Mouse (Mus musculus): ENCODE data around the gene Tmem268.

Tmem268 gene

DNA sequence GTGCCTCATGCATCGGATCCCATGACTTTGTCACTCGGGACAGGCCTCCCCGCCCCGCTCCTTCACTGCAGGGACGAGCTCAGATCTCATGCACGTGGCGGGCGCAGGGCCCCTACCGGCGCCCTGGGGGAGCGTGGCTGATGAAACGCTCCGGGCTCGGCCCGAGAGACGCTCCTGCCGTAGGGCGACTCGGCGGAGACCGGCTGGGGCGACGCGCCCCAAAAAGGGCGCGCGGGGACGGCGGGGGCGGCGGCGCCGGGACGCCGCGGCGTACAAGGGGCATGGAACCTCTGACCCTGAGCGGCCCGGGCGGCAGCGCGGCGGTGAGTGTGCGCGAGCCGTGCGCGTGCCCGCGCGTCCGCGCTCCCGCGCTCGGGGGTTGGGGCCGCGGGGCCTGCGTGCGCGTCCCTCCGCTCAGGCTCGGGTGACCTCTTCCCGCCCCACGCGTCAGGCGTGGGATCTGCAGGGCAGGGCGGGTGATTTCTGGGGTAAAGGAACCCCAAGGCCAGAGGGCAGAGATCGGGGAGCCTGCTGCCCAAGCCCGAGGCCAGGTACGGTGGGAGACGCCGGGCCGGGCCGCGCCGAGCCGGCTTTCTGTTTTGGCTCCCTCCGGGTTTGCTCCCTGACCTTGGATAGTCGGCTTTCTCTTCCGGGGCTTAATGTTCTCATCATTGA is at the start of gene Tmem268:
Tmem268 (plus strand) TSS at position 375 of the 675 bp plus-strand sequence.
- peak; percentile 60 for DNase-seq (ENCODE audit: low spot score)

DNA sequence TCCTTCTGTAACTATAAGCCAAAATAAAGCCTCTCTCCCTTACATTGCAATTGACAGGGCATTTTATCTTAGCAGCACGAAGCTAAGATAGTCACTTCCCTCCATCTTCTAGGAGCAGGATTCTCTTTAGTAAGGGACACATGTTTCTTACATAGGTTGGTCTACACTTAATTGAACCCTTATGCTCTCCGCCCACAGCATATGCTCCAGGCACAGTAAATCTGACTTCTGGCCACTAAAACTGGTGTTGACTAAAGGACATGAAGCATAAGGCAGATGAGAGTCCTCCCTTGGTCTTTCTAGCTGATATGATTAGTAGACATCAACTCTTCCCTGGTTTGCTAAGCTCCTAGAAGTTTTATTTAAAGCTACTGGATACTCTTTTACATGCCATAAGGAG is 45.7 kb upstream of the Tmem268 start:
- DNase-seq (ENCODE audit: low spot score) = no peak

DNA sequence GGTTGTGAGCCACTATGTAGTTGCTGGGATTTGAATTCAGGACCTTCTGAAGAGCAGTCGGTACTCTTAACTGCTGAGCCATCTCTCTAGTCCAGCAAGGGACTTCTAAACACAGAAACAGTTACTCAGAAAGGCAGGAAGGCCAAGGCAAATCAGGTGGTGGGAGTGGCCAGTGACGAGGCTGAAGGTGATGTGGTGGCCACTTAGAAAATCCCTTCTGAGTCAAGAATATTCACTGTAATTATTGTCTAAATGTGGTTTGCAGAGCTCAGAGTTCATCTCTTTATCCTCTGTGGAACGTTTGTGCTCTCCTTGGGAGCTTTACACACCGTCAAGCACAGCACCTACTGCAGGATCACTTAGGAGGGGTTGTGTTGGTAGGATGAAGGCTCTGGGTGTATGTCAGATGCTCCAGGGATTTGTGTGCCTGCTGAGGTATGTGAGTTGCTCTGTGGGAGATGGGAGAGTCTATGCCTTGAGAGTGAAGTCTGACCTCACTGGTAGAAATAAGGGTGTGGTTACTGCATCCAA is 44.1 kb upstream of the Tmem268 start:
- DNase-seq (ENCODE audit: low spot score) = no peak

DNA sequence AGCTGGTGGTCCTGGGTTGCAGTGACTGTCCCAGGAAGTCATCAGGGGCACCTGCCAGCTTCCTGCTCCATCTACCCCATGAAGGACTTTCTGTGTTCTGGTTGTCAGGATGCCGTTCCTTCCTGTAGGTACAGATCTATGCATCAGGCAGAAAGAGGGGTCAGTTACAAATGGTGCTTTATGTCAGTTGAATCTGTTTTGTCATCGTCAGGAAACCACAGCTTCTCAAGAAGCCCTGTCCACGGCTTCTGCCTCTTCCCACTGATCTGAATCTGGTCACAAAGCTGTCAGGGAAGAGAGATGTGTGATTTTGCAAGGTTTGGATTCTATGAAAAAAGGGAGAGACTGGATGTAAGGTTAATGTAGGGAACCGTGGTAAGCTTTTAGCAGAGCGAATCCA is 43.6 kb upstream of the Tmem268 start:
- no peak for DNase-seq (ENCODE audit: low spot score)

DNA sequence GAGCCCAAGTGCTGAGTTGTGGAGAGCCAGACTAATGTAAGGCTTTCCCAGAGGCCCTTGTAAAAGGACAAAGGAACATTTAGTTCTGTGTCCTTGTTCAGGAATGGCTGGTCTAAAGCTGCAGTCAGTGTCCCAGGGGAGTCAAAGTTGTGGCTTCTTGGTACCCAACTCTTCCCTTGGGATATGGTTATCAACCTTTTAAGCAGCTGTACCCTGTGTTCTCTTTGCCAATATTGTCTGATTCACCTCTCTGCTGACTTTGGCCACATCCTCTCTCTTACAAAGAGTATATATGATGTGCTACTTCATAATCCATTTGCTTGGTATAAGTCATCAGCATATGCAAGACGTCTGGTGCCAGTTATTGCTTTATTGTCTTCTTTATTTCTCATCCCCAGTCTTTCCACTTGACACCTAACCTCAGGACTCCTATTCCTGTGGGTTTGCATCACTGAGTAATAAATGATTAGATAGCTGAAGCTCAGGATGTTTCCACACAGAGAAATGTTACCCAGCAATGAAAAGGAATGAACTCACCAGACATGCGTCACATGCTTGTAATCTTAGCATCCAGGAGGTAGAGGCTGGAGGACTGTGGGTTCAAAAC is 36.7 kb upstream of the Tmem268 start:
- DNase-seq (ENCODE audit: low spot score) = no peak

DNA sequence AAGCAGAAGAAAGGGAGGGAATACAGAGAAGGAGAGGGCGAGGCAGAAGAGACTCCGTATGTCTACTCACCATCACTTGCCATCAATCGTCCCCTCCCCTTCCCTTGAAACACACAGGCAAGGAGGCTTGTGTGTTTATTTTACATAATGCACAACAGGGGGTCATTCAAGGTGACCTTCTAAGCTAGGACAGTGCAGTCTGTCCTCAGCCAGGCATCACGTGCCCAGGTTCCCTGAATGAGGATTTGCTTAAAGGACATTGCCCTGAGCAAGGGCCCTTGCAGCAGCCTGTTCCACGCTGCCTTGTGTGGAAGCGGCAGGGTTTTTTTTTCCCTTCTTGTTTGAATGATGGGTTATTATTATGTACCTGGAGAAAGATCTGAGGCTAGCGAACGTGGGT is 33.1 kb upstream of the Tmem268 start:
- DNase-seq (ENCODE audit: low spot score) = no peak

DNA sequence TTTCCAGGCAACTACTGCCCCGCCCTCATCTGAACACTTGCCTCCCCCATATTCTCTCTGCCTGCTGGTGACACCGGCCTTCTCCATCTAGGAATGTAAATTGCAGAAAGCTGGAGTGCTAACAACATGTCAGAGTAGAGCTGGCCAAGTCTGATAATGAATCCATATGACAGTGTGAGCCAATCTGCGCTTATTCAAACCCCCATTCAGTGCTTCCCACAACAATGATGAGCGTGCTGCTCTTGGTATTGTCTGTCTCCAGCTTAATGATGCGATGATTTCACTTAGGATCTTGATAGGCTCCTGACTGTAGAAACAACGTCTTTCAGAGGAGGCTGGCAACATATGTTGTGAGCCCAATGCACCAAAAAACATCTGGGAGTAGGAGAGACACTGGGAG is 29.6 kb upstream of the Tmem268 start:
- no peak for DNase-seq (ENCODE audit: low spot score)

DNA sequence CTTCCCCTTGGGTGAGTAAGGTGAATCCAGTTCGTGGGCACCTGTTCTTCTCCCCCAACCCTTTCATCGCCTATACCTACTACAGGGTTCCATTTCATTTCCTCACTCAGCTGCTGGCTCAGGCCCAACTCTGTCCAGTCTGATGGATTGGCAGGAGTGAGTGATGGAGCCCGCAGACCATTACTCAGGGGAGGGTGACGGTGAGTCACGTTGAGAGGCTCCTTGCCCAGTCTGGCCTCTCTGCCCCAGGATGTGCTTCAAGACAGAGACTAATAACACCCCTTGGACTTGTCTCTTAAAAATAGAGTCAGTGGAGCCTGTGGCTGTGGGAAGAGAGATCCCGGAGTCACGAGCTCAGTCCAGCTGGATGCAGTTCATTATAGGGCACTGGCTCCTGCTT is 28.2 kb upstream of the Tmem268 start:
- no peak for DNase-seq (ENCODE audit: low spot score)

DNA sequence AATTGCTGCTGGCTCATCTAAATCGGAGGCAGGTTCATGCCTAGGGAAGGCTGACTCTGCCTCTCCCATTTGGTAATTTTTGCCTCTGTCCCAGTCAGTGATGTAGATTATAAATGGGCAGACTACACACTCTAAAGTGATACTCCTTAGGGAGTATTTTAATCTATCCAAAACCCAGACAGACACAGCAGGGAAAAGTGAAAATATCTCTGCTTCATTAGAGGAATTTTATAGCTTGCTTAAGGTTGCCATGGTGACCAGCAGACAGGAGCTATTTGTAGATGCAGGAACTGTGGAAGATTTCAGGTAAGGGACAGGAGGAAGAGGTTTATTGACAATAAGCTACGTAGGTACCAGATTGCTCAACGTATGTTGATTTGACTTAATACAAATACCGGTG is 21.0 kb upstream of the Tmem268 start:
- no peak for DNase-seq (ENCODE audit: low spot score)

DNA sequence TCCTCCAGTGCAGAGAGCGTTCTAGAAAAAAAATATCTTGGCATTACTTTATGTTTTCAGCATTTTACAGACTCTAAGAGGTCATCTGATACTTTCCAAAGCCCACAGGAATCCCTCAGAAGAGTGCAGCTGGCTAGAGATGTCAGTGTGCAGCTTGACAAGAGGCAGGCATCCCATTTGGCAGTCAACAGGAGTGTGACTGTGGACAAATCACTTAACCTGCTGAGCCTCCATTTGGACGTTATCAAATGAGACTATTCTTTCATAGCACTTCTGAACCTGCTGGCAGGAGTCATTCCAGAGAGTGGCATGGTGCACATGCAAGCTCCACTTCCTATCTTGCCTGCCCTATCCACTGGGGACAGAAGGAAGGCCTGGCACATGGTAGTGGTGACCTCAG is 16.4 kb upstream of the Tmem268 start:
- no peak for DNase-seq (ENCODE audit: low spot score)

DNA sequence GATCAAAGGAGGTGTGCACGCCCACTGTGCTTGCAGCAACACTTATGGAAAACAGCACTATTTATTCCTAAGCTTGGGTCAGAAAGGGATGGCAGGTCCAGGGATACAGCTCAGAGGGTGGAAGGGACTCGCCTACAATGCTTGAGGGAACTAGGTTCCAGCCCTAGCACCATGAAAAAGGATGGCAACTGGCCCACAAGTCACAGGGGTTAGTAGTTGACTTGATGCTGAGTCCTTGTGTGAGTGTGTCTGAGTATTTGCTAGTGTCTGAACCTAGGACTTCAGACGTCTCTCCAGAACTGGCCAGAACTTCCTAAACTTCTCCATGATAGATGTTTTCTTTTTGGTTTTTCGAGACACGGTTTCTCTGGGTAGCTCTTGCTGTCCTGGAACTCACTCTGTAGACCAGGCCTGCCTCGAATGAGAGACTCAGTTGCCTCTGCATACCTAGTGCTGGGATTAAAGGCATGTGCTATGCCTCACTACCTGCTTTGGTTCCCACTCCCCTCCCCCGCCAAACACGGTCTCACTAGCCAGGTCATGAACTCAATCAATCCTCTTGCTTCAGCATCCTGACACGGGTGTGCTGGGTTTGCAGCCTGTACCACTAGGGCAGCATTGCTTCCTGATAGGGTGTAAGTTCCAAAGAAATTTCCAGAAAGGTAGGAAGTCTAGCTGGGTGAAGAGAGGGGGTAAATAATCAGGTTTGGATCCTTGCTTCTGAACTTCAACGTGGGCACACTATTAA is 14.7 kb upstream of the Tmem268 start:
- DNase-seq (ENCODE audit: low spot score) = peak; percentile 16

DNA sequence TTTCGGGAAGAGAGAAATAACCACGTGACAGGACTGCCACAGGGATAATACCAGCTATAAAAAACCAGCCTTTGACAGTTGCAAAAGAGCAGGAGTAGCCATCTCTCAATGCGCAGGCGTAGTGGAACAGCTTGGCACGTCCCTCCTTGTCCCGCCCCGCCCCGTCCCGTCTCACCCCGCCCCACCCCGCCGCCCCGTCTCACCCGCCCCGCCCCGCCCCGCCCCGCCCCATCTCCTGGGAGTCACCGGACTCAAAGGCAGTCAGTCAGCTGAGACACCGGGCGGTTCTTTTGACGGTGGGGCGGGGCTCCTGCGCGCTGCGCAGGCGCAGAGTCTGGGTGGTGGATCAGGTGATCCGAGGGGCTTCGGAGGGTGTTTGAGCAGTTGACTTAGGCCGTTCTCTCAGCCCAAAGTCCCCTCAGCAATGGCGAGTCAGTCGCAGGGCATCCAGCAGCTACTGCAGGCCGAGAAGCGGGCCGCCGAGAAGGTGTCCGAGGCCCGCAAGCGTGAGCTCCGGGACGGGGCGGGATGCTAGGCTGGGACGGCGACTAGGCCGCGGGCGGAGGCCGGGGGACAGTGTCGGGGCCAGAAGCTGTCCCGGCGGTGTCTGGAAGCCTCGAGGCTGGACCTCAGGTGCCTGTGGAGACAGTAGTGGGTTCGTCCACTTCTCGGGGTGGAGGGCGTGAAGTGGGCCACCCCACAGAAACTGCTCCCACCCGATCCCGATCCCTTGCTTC is 13.9 kb upstream of the Tmem268 start, which contains the start of gene Atp6v1g1:
Atp6v1g1 (plus strand) TSS at position 279 of the 737 bp plus-strand sequence.
- DNase-seq (ENCODE audit: low spot score) = peak; percentile 84

DNA sequence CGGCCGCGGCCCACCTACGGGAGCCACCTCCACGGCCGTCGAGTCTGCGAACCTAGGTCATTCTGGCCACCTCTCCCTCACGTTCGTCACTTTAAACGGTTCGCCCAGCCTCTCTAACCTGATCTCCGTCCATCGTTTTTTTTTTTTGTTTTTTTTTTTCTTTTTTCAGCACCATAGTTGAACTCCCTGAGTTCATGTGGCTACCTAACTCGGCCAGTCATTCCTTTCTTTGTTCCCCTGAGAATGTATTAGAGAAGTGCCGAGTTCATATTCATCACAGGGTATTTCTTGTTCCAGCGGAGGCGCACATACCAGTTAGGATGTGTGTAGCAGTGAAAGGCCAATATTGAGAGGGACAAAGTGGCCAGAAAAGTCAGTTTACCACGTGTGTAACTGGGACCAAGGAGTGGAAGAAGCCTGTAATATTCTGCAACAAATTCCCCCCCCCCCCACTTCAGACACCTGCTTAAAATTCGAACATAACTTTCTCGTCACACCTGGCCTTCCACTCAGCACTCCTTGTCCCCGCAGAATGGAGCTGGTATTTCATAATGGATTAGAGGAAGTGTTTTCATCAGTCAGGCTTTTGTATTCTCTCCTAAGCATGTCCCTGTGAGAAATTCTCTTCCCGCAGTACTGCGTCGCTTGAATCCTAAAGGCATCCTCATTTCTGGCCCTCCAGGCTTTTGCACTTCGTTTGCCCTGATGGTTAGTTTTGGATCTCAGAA is 13.2 kb upstream of the Tmem268 start:
- DNase-seq (ENCODE audit: low spot score) = no peak

DNA sequence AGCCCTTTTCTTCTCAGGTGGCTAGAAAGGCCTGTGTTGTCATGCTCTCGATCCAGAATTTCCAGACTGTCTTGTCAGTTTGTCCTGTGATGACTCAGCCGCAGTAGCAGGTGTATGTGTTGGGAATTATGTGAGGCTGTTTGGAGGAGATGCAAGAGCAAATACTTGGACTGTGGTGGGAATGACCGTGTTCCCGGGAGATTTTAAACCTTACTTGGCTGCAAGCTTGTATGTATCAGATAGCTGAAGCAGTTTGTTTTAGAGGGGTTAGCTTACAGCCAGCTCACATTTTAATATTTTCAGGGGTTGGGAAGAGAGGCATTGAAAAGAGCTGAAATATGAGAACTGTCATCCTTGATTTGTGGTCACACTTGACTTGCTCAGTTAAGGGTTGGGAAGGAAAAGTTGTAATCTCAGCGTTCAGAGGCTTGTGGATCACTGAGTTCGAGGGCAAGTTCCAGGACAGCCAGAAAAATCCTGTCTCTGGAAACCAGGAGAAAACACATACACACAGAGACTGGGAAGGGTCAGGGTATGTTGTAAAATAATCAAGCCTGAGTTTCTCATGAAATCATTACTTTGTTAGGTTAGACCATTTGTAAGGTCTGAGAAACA is 12.0 kb upstream of the Tmem268 start:
- DNase-seq (ENCODE audit: low spot score) = no peak

DNA sequence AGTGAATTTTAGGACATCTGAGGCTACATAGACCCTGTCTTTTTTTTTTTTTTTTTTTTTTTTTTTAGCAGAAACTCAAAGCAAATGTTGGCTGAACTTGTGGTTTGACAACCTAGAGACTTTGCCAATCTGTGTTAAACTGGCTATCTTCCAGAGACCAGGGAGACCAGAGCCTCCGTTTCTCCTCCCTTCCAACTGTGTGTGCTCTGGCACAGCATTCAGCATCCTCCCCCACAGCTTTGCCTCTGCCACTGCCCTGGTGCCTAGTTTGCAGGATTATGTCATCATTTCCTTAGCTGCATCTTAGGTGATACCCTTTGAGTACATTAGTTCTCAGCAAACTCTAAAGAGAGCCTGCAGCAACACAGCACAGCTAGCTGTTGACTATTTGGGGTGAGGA is 10.8 kb upstream of the Tmem268 start:
- DNase-seq (ENCODE audit: low spot score) = no peak

DNA sequence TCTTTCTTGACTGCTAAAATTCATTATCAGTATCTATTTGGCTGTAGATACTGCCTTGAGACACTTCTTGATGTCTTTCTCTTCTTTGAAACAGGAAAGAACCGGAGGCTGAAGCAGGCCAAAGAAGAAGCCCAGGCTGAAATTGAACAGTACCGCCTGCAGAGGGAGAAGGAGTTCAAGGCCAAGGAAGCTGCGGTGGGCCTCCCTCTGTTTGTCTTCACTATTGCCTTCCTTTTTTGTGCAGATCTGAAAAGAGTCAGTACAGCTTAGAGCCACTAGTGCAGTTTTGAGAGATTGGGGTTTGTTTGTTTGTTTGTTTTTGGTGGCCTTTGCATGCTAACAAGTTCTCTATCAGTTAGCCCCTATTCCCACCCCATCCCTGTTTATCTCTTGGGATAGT is 10.1 kb upstream of the Tmem268 start:
- no peak for DNase-seq (ENCODE audit: low spot score)

DNA sequence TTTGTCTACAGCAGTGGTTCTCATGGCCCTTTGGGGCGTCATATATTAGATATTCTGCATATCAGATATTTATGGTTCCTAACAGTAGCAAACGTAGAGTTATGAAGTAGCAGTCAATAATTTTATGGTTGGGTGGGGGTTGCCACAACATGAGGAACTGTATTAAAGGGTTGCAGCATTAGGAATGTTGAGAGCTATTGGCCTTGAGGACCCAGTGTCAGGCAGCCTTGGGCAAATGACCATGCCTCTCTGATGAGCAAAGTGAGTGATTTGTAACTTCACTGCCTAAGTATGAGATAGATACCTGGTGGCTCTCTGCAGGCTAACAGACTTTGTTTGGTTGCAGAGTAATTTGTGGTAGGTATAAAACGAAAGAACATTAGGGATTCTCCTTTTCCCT is 7.7 kb upstream of the Tmem268 start:
- DNase-seq (ENCODE audit: low spot score) = no peak

DNA sequence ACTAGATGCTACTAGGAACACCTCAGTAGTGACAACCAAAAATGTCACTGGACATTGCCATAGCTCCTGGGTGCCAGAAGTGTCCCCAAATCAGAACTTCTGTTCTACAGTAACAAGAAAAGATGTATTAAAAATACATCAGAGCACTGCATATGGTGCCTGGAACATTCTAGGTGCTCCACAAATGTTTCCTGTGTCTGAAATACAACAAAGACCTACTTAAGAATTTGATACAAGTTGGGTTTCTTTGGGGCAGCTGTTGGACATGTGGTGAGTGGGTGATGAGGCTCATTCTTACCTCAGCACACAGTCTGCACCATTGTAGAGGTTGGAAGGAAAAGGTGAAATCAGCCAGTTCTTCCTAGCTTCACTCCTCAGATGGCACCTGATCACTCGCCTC is 5.7 kb upstream of the Tmem268 start:
- DNase-seq (ENCODE audit: low spot score) = no peak

DNA sequence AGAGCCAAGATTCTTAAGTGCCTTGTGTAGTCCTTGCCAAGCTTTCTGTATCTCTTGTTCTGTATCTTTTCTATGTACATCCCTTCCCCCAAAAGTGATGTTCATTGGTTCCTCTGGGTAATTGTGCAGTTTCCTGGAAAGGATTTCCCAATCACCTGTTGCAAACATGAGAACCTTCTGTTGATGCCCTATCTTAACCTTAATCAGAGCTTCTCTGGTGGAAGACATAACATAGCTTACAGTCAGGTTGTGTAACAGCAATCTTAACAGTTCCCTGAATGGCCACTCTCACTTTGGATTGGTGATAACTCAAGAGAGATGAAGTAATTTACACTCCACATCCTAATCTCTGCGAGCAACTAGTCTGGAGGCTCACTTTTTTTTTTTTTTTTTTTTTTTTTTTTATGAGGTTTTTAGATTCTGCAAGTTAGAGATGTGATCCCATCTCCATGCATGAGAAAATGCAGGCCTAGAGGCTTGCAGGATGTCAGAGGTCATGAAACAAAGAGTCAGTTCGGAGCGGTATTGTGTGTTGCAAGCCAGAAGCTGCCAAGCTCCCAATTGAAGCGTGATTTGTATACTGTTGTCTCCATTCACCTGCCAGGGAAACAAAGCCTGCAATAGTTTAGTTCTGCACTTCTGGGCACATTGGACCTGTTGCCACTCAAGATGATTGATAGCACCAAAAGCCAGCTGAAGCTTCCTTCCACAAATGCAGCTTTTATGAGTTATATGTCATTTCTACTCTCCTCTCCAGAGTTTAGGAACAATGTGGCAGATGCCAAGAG is 4.6 kb upstream of the Tmem268 start:
- DNase-seq (ENCODE audit: low spot score) = no peak

DNA sequence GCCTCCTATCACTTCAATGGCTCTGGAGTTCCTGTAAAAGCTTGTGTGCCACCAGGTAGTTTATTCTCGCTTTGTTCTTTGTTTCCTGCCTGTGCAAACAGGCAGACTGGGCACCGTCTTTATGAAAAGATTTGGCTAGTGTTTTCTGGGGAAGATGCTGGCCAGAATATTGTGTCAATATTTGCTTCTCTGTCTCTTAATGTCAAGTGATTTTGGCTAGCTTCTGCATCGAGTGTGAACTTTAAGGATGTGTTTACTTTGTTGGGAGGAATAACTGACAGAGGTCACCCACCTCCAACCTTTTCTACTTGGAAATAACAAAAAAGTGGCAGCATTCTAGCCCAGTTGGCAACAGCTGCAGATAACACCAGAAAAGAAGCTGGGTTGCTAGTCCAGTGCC is 4.0 kb upstream of the Tmem268 start:
- no peak for DNase-seq (ENCODE audit: low spot score)

Data from c-Kit-positive CD71-positive TER-119-positive erythroid progenitor cells, embryonic 14.5 days (primary cell).